Mouse (Mus musculus) v-Abl transformed pro-B cells (cell line): Measurements from ENCODE around the gene Srsf3.
"Not testable (repeated sequence)": the region's sequence is repeated elsewhere in the genome, so short reads cannot be mapped to it uniquely, and the experiment has no call there.

ENCODE experiments used
- in situ Hi-C, 2 experiments: fragments of 400-800 bp; cut with MboI; formaldehyde crosslinking; loops; one replicate each; pipeline ENCODE4 v1.15.1; 2025; ENCODE audit not compliant: unreplicated experiment in 2 of 2

The Srsf3 gene

GRCm38 (mm10) chr17:29058487-29058886 lies 26.1 kb downstream of the Srsf3 start:
- in situ Hi-C loops = no loop called here

GRCm38 (mm10) chr17:29059581-29059980 lies 27.2 kb downstream of the Srsf3 start:
- in situ Hi-C loops = no loop called here

DNA sequence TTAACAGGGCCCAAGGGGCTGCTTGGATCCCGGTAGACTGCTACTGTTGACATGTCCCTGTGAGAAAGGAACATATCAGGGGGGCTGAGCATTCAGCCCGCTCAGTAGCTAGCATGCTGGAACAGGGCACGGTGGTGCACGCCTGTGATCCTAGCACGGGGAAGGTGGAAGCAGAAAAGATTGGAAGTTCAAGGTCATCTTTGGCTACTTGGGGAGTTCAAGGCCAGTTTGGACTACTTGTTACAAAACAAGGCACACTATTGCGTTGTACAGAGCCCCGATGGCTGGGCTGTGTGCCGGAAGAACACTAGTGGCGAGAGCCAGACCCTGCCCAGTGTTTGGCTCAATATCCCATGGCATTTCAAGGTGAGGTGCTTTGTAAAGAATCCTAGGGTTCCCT lies 28.5 kb downstream of the Srsf3 start:
- in situ Hi-C loops = no loop called here

DNA sequence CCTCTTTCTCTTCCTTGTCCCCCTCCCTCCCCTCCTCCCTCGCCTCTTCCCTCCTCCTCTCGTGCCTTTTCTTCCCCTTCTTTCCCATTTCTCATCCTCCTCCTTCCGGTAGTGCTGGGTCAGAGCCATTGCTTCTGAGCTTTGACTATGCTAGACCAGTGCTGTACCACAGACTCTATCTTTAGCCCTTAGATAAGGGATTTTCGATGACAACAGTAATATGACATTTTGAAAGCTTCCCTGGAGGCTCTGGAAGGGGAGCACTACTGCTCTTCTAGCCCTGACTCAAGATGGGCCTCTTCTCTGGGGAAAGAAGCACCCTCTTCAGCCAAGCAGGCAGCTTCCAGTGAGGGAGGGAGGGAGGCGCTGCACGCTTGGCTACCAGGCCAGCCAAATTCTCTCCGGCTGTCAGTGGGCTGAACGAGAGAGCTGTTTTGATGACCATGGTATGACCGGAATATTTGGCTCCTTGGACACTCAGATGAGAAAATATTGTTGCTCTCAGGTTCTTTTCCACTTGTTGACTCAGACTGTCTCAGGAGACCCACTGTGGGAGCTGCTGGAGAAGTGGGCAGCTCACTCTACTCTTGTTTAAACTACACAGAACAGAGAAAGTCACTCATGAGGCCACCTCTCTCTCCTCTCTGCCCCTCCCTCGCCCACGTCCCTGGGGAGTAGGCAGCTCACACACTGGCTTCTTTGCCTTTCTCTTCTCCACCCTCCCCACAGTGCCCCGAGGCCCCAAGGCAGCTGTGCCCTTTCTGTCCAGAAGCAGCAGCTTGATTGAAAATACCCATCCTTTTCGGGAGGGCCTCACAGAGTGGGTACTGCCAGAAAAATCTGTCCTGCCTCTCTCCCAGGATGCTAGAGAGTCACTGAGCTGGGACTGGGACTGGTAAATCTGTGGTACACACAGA lies 29.9 kb downstream of the Srsf3 start:
- in situ Hi-C loops = no loop called here

GRCm38 (mm10) chr17:29063121-29063987 lies 30.9 kb downstream of the Srsf3 start:
- in situ Hi-C loops = no loop called here

- in situ Hi-C loops = no loop called here
Measured at GRCm38 (mm10) chr17:29063988-29064285, 31.5 kb downstream of the Srsf3 start.

GRCm38 (mm10) chr17:29065245-29065940 lies 33.0 kb downstream of the Srsf3 start:
- in situ Hi-C loops = no loop called here

GRCm38 (mm10) chr17:29065971-29066370 lies 33.5 kb downstream of the Srsf3 start:
- in situ Hi-C loops = no loop called here

GRCm38 (mm10) chr17:29067416-29067815 lies 35.0 kb downstream of the Srsf3 start:
- in situ Hi-C loops = not testable (repeated sequence)

DNA sequence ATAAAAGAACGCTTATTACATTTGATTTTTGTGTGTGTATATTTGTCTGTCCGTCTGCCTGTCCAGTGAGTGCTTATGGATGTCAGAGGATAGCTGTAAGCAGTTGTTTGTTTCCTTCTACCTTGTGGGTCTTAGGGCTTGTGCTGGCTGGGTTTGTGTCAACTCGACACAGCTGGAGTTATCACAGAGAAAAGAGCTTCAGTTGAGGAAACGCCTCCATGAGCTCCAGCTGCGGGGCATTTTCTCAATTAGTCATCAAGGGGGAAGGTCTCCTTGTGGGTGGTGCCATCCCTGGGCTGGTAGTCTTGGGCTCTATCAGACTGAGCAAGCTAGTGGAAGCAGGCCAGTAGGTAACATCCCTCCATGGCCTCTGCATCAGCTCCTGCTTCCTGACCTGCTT lies 35.4 kb downstream of the Srsf3 start:
- in situ Hi-C loops = no loop called here

GRCm38 (mm10) chr17:29069063-29069462 lies 36.6 kb downstream of the Srsf3 start:
- in situ Hi-C loops = no loop called here

DNA sequence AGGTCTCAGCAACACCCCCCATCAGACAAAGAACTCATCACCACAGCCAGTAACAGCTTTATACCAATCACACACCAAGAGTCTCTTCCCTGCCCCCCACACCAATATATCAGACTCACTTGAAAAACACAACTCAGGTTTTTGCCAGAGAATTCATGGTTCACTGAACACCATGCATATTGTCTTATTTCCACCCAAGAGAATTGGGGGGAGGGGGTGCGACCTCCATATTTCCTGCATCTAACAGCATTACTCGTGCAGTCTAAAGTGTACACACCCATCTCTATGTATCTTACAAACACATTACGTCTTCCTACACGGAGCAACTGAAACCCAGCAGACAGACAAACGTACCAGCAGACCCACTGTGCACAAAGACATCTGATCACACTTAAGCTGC lies 39.4 kb downstream of the Srsf3 start:
- in situ Hi-C loops = no loop called here

DNA sequence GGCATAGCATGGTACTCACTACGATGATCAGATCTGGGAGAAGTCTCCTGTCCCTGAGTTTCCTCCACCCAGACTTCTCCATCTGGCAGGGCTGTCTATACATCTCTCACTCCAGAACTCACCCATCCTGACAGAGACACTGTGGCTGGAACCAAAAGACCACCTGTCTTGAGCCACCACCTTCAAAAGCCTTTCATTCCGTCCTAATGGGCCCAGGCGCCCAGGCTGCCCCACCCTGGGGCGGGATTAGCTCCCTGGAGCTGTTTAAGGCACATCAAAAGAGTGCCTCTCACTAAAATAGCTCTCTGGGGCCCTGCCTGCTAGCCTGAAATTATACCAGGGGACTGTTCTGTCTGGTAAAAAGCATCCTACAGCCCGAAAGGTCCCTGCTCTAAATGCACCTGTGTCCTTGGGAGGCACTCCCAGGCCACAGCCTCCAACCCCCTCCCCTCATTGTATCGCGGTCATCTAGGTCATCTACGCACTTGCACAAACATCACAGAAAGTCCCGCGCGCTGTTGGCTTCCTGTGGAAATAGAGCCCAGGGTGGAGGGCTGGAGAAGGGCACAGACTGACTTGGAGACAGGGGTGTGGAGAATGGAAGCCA lies 40.4 kb downstream of the Srsf3 start:
- in situ Hi-C loops = no loop called here

DNA sequence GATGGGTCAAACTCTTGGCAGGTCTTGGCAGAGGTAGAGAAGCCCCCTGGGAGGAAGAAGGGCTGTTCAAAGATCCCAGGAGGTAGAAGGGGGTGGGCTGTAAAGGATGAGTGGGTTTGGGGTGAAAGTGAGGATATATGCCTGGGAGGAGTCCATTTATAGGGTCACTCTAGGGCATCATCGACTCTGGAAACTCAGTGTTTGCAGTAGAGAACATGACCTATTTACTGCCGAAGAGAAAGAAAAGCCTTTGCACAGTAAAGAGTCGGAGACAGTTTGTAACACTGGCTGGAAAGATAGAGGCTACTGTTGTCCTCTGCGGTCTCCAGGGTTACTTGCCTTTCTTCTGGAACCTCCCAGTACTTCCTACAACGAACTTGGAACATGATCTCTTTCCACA lies 40.9 kb downstream of the Srsf3 start:
- in situ Hi-C loops = no loop called here

GRCm38 (mm10) chr17:29074085-29074484 lies 41.7 kb downstream of the Srsf3 start:
- in situ Hi-C loops = no loop called here

- in situ Hi-C loops = no loop called here
Measured at GRCm38 (mm10) chr17:29076235-29076634, 43.8 kb downstream of the Srsf3 start.

- in situ Hi-C loops = no loop called here
Measured at GRCm38 (mm10) chr17:29077786-29078509, 45.5 kb downstream of the Srsf3 start.

DNA sequence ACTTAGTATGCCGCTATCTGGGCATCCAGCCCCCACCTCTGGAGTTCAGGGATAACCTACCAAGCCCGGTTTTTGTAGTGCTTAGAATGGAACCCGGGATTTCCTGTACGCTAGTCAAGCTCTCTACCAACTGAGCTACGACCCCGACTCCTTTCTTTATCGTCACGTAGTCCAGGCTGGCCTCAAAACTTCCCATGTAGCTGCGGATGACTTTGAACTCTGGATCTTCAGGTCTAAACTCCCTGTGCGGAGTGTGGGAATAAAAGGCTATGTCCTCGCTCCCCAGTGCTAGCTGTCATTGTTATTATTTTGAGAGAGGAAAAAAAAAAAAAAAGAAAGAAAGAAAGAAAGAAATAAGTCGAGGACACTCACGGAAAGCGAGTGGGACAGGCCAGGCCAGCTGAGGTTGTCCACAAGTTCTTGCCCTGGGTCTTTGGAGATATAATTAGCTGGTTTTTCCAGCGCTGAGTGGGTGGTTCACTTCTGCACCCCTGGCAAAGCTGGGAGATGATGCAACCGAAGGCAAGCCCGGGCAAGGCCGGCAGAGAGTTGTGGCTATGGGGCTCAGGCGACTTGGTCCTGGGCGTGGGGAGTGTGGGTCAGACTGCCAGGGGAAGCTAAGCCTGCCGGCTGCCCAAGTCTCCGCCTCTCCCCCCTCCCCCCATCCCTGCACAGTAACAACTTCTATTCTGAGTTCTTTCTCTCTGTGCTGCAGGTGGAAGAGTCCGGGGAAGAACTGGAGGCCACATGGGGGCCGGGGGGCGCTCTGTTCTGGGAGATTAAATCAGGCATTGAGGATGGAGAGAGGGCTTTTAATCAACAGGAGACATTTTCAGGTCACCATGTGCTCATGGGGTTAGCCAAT lies 46.3 kb downstream of the Srsf3 start:
- in situ Hi-C loops = no loop called here
